Mouse (Mus musculus) lung, embryonic 14.5 days (tissue): ENCODE measurements around the gene Nt5dc2. TPM values are rescaled to one million over a fixed set of nuclear protein-coding genes. Genes with fewer than 3 reads are reported as not detected.

ENCODE experiments used
- ATAC-seq: fragments of 200-750 bp; cut with Nextera tagmentation; 2 replicates; pipeline ENCODE4 v1.8.0; 2017; ENCODE audit warnings: mild to moderate bottlenecking, moderate TSS enrichment, moderate library complexity; ENCODE audit not compliant: insufficient read depth
- DNase-seq: peaks from one replicate; pipeline ENCODE4 v3.0.0-alpha.2; 2015
- H3K27ac ChIP-seq: fragments of 300-500 bp; sonication (generic); 2 replicates; pipeline ENCODE4 v1.5.1; 2014; ENCODE audit warnings: low read depth, mild to moderate bottlenecking, moderate library complexity
- H3K27me3 ChIP-seq: fragments of 300-500 bp; sonication (generic); 2 replicates; pipeline ENCODE4 v1.6.1; 2014; ENCODE audit warnings: low read length, control low read depth; ENCODE audit not compliant: insufficient read depth
- H3K36me3 ChIP-seq: fragments of 300-500 bp; sonication (generic); 2 replicates; pipeline ENCODE4 v1.6.1; 2014; ENCODE audit warnings: control low read depth; ENCODE audit not compliant: insufficient read depth
- H3K4me1 ChIP-seq: fragments of 300-500 bp; sonication (generic); 2 replicates; pipeline ENCODE4 v1.6.1; 2014; ENCODE audit warnings: antibody characterized with exemption, control low read depth; ENCODE audit not compliant: insufficient read depth
- H3K4me2 ChIP-seq: fragments of 300-500 bp; sonication (generic); 2 replicates; pipeline ENCODE4 v1.6.1; 2014; ENCODE audit warnings: mild to moderate bottlenecking
- H3K4me3 ChIP-seq: fragments of 300-500 bp; sonication (generic); 2 replicates; pipeline ENCODE4 v1.5.1; 2014; ENCODE audit warnings: low read depth, low read length
- H3K9ac ChIP-seq: fragments of 300-500 bp; sonication (generic); 2 replicates; pipeline ENCODE4 v1.6.1; 2014
- H3K9me3 ChIP-seq: fragments of 300-500 bp; sonication (generic); 2 replicates; pipeline ENCODE4 v1.6.1; 2016; ENCODE audit warnings: low read depth, low read length, control low read depth
- CTCF ChIP-seq: IDR thresholded peaks from 2 replicates; pipeline ENCODE4 v1.5.1; 2016; ENCODE audit warnings: antibody characterized with exemption, low read depth
- WGBS: fragments of 180-500 bp; shearing (Covaris S2); extraction: QIAGEN DNeasy Blood & Tissue Kit; methylation state at CpG from one replicate; pipeline ENCODE4 v1.1.7; 2014; 5-methylcytosine and 5-hydroxymethylcytosine counted together
- polyA plus RNA-seq: library from polyadenylated mRNA; unstranded; fragments of >200 nt; fragmentation: Nextera tagmentation; extraction: Ambion mirVana; gene quantifications from 2 replicates; pipeline ENCODE4 v1.2.1, GENCODE M21; 2014

The Nt5dc2 gene
- polyA plus RNA-seq, 1 experiment from 2014 or later: 510 TPM

DNA sequence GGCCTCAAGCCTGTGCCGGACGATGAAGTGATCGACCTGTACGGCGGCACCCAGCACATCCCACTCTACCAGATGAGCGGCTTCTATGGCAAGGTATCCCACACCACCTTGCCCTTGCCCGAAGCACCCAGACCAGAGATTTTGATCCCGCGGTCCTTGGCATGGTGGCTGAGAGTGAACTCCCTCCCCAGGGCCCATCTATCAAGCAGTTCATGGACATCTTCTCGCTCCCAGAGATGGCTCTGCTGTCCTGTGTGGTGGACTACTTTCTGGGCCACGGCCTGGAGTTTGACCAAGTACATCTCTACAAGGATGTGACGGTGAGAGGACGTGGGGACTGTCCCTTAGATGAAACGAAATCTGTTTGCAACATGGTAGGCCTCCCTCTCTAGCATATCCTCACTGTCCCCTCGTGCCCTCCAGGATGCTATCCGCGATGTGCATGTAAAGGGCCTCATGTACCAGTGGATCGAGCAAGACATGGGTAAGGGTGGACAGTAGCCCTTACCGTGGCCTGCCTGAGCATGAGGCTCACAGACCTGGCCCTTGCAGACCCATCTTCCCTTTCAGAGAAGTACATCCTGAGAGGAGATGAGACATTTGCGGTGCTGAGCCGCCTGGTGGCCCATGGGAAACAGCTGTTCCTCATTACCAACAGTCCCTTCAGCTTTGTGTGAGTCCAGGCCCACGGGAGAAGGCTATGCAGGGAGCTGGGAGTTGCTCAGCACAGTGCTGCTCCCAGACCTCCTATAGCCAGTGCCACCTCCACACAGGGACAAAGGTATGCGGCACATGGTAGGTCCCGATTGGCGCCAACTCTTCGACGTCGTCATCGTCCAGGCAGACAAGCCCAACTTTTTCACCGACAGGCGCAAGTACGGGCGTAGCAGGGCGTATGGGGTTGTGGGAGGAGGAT, 4.9 kb downstream of the Nt5dc2 start:
- DNase-seq (no peak), ATAC-seq (no peak)
- TF ChIP-seq CTCF: no peak
- H3K4me1 ChIP-seq: peaks cover 15% of the 10 kb centered on the region
- WGBS: 91% methylated on average over 34 of the region's 34 CpGs
- no peaks in the 10 kb centered on the region for H3K27me3 ChIP-seq
- no peak overlapping the region for H3K4me2 ChIP-seq
- no peak overlapping the region for H3K4me3 ChIP-seq
- H3K9me3 ChIP-seq: no peaks in the 10 kb centered on the region
- peaks cover 74% of the 10 kb centered on the region for H3K36me3 ChIP-seq
- H3K9ac ChIP-seq: no peak overlapping the region
- H3K27ac ChIP-seq: no peak overlapping the region

- TF ChIP-seq CTCF: no peak
- no peaks in the 10 kb centered on the region for H3K9me3 ChIP-seq
- no peak overlapping the region for H3K9ac ChIP-seq
- no peaks in the 10 kb centered on the region for H3K27me3 ChIP-seq
- peaks cover 15% of the 10 kb centered on the region for H3K4me1 ChIP-seq
- H3K27ac ChIP-seq: no peak overlapping the region
- 85% methylated on average over 26 of the region's 26 CpGs for WGBS
- ATAC-seq (no peak), DNase-seq (no peak)
- peaks cover 83% of the 10 kb centered on the region for H3K36me3 ChIP-seq
- no peak overlapping the region for H3K4me3 ChIP-seq
- H3K4me2 ChIP-seq: no peak overlapping the region
Observed at GRCm38 (mm10) chr14:31136411-31137280, 5.8 kb downstream of the Nt5dc2 start.

DNA sequence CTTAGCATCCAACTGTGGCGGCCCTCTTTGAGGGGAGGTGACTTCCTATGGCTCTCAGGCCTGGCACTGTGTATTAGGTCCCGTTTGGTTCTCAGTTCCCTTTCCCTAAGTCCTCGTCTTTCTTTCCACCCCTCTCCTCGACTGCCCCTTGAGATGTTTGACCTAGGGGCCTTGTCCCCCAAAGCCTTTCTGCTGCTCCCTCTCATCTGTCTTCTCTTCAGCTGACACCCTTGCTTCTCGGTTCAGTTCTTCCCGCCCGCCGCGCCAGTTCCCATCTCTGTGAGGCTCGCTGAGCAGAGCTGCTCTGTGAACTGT, 6.4 kb downstream of the Nt5dc2 start:
- Histone ChIP-seq H3K9me3 (no peaks in the 10 kb centered on the region), H3K27ac (peak overlapping the region; percentile 40; the same call in 1 of the 2 replicates), H3K27me3 (no peaks in the 10 kb centered on the region), H3K4me1 (peaks cover 10% of the 10 kb centered on the region), H3K36me3 (peaks cover 88% of the 10 kb centered on the region), H3K4me3 (no peak overlapping the region), H3K4me2 (no peak overlapping the region), H3K9ac (no peak overlapping the region)
- no peak for TF ChIP-seq CTCF
- DNase-seq (no peak), ATAC-seq (no peak)
- WGBS: 68% methylated on average over 10 of the region's 10 CpGs

- peaks cover 5% of the 10 kb centered on the region for H3K4me1 ChIP-seq
- H3K9ac ChIP-seq: no peak overlapping the region; the same call in 1 of the 2 replicates
- peaks cover 94% of the 10 kb centered on the region for H3K36me3 ChIP-seq
- 80% methylated on average over 11 of the region's 11 CpGs for WGBS
- peak overlapping the region; percentile 40; the same call in 1 of the 2 replicates for H3K27ac ChIP-seq
- ATAC-seq (no peak), DNase-seq (peak; percentile 38)
- no peaks in the 10 kb centered on the region for H3K27me3 ChIP-seq
- H3K9me3 ChIP-seq: no peaks in the 10 kb centered on the region
- no peak overlapping the region for H3K4me2 ChIP-seq
- H3K4me3 ChIP-seq: no peak overlapping the region
- no peak for TF ChIP-seq CTCF
Observed at GRCm38 (mm10) chr14:31137791-31138190, 6.9 kb downstream of the Nt5dc2 start.

- ATAC-seq: no peak
- TF ChIP-seq CTCF: no peak
- Histone ChIP-seq H3K4me2 (no peak overlapping the region), H3K9ac (no peak overlapping the region), H3K27me3 (no peaks in the 10 kb centered on the region), H3K9me3 (no peaks in the 10 kb centered on the region), H3K36me3 (peaks cover 96% of the 10 kb centered on the region), H3K4me1 (no peaks in the 10 kb centered on the region), H3K4me3 (no peak overlapping the region), H3K27ac (no peak overlapping the region)
- no peak for DNase-seq
- WGBS: 83% methylated on average over 31 of the region's 35 CpGs
Observed at GRCm38 (mm10) chr14:31138219-31138896, 7.5 kb downstream of the Nt5dc2 start.

GRCm38 (mm10) chr14:31138897-31139429, 8.1 kb downstream of the Nt5dc2 start:
- Histone ChIP-seq H3K4me1 (no peaks in the 10 kb centered on the region), H3K9me3 (no peaks in the 10 kb centered on the region), H3K4me2 (no peak overlapping the region), H3K27ac (no peak overlapping the region), H3K27me3 (no peaks in the 10 kb centered on the region), H3K4me3 (no peak overlapping the region), H3K9ac (no peak overlapping the region), H3K36me3 (peaks cover 90% of the 10 kb centered on the region)
- no peak for DNase-seq
- no peak for ATAC-seq
- no peak for TF ChIP-seq CTCF
- whole genome bisulfite sequencing: 82% methylated on average over 9 of the region's 9 CpGs
